Mouse (Mus musculus): ENCODE measurements at regions not wholly inside any gene's neighbourhood (a gene's known extent, or its start where the extent isn't known, plus 50 kb on each side); places are given as distances from the start of the nearest gene placed in this dataset.

GRCm38 (mm10) chr10:87722244-87722643 is 135.8 kb upstream of the Igf1 start:
- no peak for DNase-seq (ENCODE audit: low spot score in 2 of 2)

- DNase-seq (ENCODE audit: low spot score in 2 of 2) = no peak
Measured at GRCm38 (mm10) chr10:87732658-87733057, 125.4 kb upstream of the Igf1 start.

- peak in 1 of 2 experiments; percentile 25 for DNase-seq (ENCODE audit: low spot score in 2 of 2)
Measured at GRCm38 (mm10) chr10:87733241-87733640, 124.8 kb upstream of the Igf1 start.

GRCm38 (mm10) chr10:87740323-87740722 is 117.7 kb upstream of the Igf1 start:
- peak in 1 of 2 experiments; percentile 48 for DNase-seq (ENCODE audit: low spot score in 2 of 2)

GRCm38 (mm10) chr10:87742766-87743165 is 115.3 kb upstream of the Igf1 start:
- DNase-seq (ENCODE audit: low spot score in 2 of 2) = no peak

- DNase-seq (ENCODE audit: low spot score in 2 of 2) = no peak
Measured at GRCm38 (mm10) chr10:87747846-87748552, 110.1 kb upstream of the Igf1 start.

- DNase-seq (ENCODE audit: low spot score in 2 of 2) = no peak
Measured at GRCm38 (mm10) chr10:87748631-87749193, 109.4 kb upstream of the Igf1 start.

- DNase-seq (ENCODE audit: low spot score in 2 of 2) = no peak
Measured at GRCm38 (mm10) chr10:87750321-87750720, 107.7 kb upstream of the Igf1 start.

- DNase-seq (ENCODE audit: low spot score in 2 of 2) = no peak
Measured at GRCm38 (mm10) chr10:87750972-87751371, 107.1 kb upstream of the Igf1 start.

- DNase-seq (ENCODE audit: low spot score in 2 of 2) = no peak
Measured at GRCm38 (mm10) chr10:87752117-87752516, 105.9 kb upstream of the Igf1 start.

- no peak for DNase-seq (ENCODE audit: low spot score in 2 of 2)
Measured at GRCm38 (mm10) chr10:87753483-87753882, 104.6 kb upstream of the Igf1 start.

- no peak for DNase-seq (ENCODE audit: low spot score in 2 of 2)
Measured at GRCm38 (mm10) chr10:87761528-87762030, 96.5 kb upstream of the Igf1 start.

- DNase-seq (ENCODE audit: low spot score in 2 of 2) = peak in 1 of 2 experiments; percentile 60
Measured at GRCm38 (mm10) chr10:87787521-87787920, 70.5 kb upstream of the Igf1 start.

- DNase-seq (ENCODE audit: low spot score in 2 of 2) = no peak
Measured at GRCm38 (mm10) chr10:87792346-87792745, 65.7 kb upstream of the Igf1 start.

- no peak for DNase-seq (ENCODE audit: low spot score in 2 of 2)
Measured at GRCm38 (mm10) chr10:87803936-87804791, 53.9 kb upstream of the Igf1 start.

GRCm38 (mm10) chr10:87804792-87805082 is 53.3 kb upstream of the Igf1 start:
- no peak for DNase-seq (ENCODE audit: low spot score in 2 of 2)
